In the genomic region with DNA sequence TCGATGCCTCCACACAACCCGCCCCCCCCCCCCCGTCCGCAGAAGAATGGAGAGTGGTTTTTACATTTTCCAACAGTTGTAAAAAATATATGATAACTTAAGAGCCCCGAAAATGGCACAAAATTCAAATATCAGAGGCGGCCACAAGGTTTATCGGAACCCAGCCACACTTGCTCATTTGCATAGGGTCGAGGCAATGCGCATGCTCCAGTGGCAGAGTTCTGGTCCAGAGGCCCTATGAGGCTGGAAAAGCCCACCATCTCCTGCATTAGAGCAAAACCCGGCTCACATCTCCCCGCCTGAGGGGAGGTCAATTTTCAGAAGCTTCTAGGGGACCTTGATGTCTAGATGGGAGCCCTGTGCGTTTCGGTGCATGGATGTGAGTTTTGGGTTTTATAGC, we compare ENCODE assay signal across 10 mouse cellular contexts. TPM values are rescaled to one million over a fixed set of nuclear protein-coding genes. Genes with fewer than 3 reads are reported as not detected.
DNase-seq lines count a peak whose midpoint lies in the region; ATAC-seq lines count a peak whose summit lies in the region.
"Had no signal": no experiment of that assay in that cellular context is flagged by ENCODE, and none has a peak within 500 bp of the region (broad histone marks: within the 10 kb centered on the region; RNA-seq: fewer than 3 reads in every experiment).

No protein-coding gene starts in this region.

- peaks cover 39% of the 10 kb centered on the region for H3K4me1 ChIP-seq in kidney, embryonic 15.5 days
- H3K4me1 ChIP-seq in forebrain, embryonic 13.5 days, result peaks cover 77% of the 10 kb centered on the region
- peaks cover 65% of the 10 kb centered on the region for H3K4me1 ChIP-seq in midbrain, embryonic 10.5 days

- H3K27ac ChIP-seq in kidney, embryonic 15.5 days, result 0 out of 2 replicates have a peak overlapping the region, but pooled peaks have one; percentile 27
- H3K27ac ChIP-seq in forebrain, embryonic 13.5 days, result no peak overlapping the region
- H3K27ac ChIP-seq in midbrain, embryonic 10.5 days (replicated peaks), result peak overlapping the region; percentile 80

- no peak for DNase-seq in kidney, adult 9 months
- peak; percentile 61 for DNase-seq in R1 (ENCODE audit: low read depth, low spot score)
- peak; percentile 33 for DNase-seq in midbrain, embryonic 10.5 days (ENCODE audit: low spot score)
- DNase-seq in ovary, postnatal 14 days (ENCODE audit: low spot score), result no peak
- no peak for DNase-seq in frontal cortex, postnatal 25 days (ENCODE audit: low spot score in 2 of 2)

- H3K36me3 ChIP-seq in kidney, embryonic 15.5 days, result no peaks in the 10 kb centered on the region
- H3K36me3 ChIP-seq in forebrain, embryonic 13.5 days (ENCODE audit: poor library complexity, severe bottlenecking), result no peaks in the 10 kb centered on the region
- H3K36me3 ChIP-seq in midbrain, embryonic 10.5 days, result no peaks in the 10 kb centered on the region
- H3K36me3 ChIP-seq: G1E had no signal

- WGBS in kidney, embryonic 15.5 days, result 34% methylated on average over 11 of the region's 13 CpGs
- 29% methylated on average over 13 of the region's 13 CpGs for WGBS in forebrain, embryonic 13.5 days
- WGBS in midbrain, embryonic 10.5 days, result 32% methylated on average over 13 of the region's 13 CpGs

- peak overlapping the region; percentile 56 for H3K4me2 ChIP-seq in kidney, embryonic 15.5 days
- peak overlapping the region; percentile 56 for H3K4me2 ChIP-seq in forebrain, embryonic 13.5 days

- no peak overlapping the region for H3K9ac ChIP-seq in kidney, embryonic 15.5 days
- H3K9ac ChIP-seq in forebrain, embryonic 13.5 days, result no peak overlapping the region

- no peaks in the 10 kb centered on the region for H3K9me3 ChIP-seq in kidney, embryonic 15.5 days (replicated peaks)
- no peaks in the 10 kb centered on the region for H3K9me3 ChIP-seq in forebrain, embryonic 13.5 days (replicated peaks)
- H3K9me3 ChIP-seq in midbrain, embryonic 10.5 days (replicated peaks), result no peaks in the 10 kb centered on the region
- H3K9me3 ChIP-seq: G1E had no signal

- ATAC-seq in kidney, embryonic 15.5 days (replicated peaks; ENCODE audit: low FRiP score), result no peak
- no peak for ATAC-seq in forebrain, embryonic 13.5 days
- no peak for ATAC-seq in megakaryocyte, adult 5-6 weeks (ENCODE audit: poor library complexity, severe bottlenecking)

- H3K4me3 ChIP-seq in kidney, embryonic 15.5 days (replicated peaks), result peak overlapping the region; percentile 24
- H3K4me3 ChIP-seq in forebrain, embryonic 13.5 days, result peak overlapping the region; percentile 21
- H3K4me3 ChIP-seq in midbrain, embryonic 10.5 days, result peak overlapping the region; percentile 54

- peaks cover 47% of the 10 kb centered on the region for H3K27me3 ChIP-seq in kidney, embryonic 15.5 days
- peaks cover 31% of the 10 kb centered on the region for H3K27me3 ChIP-seq in forebrain, embryonic 13.5 days
- H3K27me3 ChIP-seq in midbrain, embryonic 10.5 days (ENCODE audit: low read depth, poor library complexity, severe bottlenecking), result peaks cover 93% of the 10 kb centered on the region

RNA-seq across cellular contexts. Expression of a gene that starts 4.8 kb away (rescaled TPM):
- polyA plus RNA-seq in kidney, embryonic 15.5 days (2015; fragmentation: Nextera tagmentation; extraction: Ambion mirVana), result 7.5 and 8.5 TPM in 2 replicates
- polyA plus RNA-seq in forebrain, embryonic 13.5 days (2015; fragmentation: Nextera tagmentation; extraction: Ambion mirVana), result 17.9 and 18.1 TPM in 2 replicates
- 2.2 and 4.8 TPM in 2 replicates for polyA plus RNA-seq in midbrain, embryonic 10.5 days (2016; fragmentation: Nextera tagmentation; extraction: Ambion mirVana)
- 0.30 and 0.40 TPM in 2 replicates for total RNA-seq in megakaryocyte, adult 5-6 weeks (2015)
- not detected in 2 replicates for total RNA-seq in megakaryocyte, adult 5-6 weeks (2017)
- polyA plus RNA-seq: liver, embryonic 16.5 days had no signal

RNA-seq across cellular contexts. Expression of a gene that starts 42.7 kb away (rescaled TPM):
- 0.36 and 0.50 TPM in 2 replicates for polyA plus RNA-seq in kidney, embryonic 15.5 days (2015; fragmentation: Nextera tagmentation; extraction: Ambion mirVana)
- polyA plus RNA-seq in forebrain, embryonic 13.5 days (2015; fragmentation: Nextera tagmentation; extraction: Ambion mirVana), result 0.09 TPM in 1 of 2 replicates, not detected in the other
- polyA plus RNA-seq in midbrain, embryonic 10.5 days (2016; fragmentation: Nextera tagmentation; extraction: Ambion mirVana), result 0.09 TPM in 1 of 2 replicates, not detected in the other
- 13.0 and 13.2 TPM in 2 replicates for total RNA-seq in megakaryocyte, adult 5-6 weeks (2015)
- total RNA-seq in megakaryocyte, adult 5-6 weeks (2017), result 3.9 and 7.5 TPM in 2 replicates

RNA-seq across cellular contexts. Expression of a gene that starts 58.4 kb away (rescaled TPM):
- 0.58 and 0.89 TPM in 2 replicates for polyA plus RNA-seq in kidney, embryonic 15.5 days (2015; fragmentation: Nextera tagmentation; extraction: Ambion mirVana)
- polyA plus RNA-seq in forebrain, embryonic 13.5 days (2015; fragmentation: Nextera tagmentation; extraction: Ambion mirVana), result 0.27 and 0.79 TPM in 2 replicates
- polyA plus RNA-seq in midbrain, embryonic 10.5 days (2016; fragmentation: Nextera tagmentation; extraction: Ambion mirVana), result 0.10 and 0.21 TPM in 2 replicates
- total RNA-seq in megakaryocyte, adult 5-6 weeks (2015), result 0.05 TPM in 1 of 2 replicates, not detected in the other
- total RNA-seq in megakaryocyte, adult 5-6 weeks (2017), result not detected in 2 replicates

Comparison
In these comparisons a context has a peak if more than half of its experiments do, and no peak if none do; other contexts are left out.
1. DNase-seq: peak in R1 (single experiment) and midbrain, embryonic 10.5 days (single experiment); none in kidney, adult 9 months (single experiment), ovary, postnatal 14 days (single experiment) and frontal cortex, postnatal 25 days (0 of 2).
2. Peak in every context shown above with its lines, with median percentiles within 50 percentile points of each other: H3K4me3 ChIP-seq.